Mouse (Mus musculus) thymus, postnatal 4 days (tissue): ENCODE measurements at regions not wholly inside any gene's neighbourhood (a gene's known extent, or its start where the extent isn't known, plus 50 kb on each side); places are given as distances from the start of the nearest gene placed in this dataset.

Experiments
- DNase-seq: peaks from one replicate; pipeline ENCODE4 v3.0.0; 2021

DNA sequence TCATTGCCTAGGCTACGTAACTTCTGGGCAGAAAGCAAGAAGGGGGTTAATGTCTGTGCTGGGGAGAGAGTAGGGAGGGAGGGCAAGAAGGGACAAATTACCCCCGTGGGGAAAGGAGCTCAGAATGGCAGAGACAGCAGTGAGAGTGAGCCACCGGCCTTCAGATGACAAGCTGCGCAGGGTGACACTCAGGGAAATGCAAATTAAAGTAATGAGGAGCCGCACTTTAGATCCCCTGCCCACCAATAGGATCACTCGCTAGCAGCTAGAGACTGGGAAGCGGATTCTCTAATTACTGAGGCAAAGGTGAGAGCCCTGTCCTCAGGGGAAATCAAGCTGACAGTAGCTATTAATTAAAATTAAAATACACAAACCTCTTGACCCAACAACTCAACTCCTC, 202.5 kb downstream of the Arhgef10l start:
- DNase-seq, result no peak

DNA sequence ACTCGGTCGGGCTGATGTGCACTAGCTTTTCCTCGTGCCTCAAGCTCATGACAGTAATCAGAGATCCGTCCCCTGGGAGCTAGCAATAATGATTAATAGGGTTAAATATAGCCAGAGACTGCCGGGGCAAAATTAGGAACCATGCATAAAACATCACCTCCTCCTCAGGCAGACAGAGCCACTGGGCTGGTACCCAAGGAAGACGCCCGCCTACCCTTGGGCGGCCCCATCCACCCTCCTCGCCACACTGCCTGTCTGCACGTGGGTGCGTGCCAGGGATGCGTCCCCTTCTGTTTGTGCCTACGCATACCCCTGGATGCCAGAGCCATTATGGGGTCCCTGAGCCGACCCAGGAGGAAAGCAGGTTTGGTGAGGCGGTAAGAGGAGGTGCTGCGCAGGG, 204.5 kb downstream of the Arhgef10l start:
- no peak for DNase-seq

DNA sequence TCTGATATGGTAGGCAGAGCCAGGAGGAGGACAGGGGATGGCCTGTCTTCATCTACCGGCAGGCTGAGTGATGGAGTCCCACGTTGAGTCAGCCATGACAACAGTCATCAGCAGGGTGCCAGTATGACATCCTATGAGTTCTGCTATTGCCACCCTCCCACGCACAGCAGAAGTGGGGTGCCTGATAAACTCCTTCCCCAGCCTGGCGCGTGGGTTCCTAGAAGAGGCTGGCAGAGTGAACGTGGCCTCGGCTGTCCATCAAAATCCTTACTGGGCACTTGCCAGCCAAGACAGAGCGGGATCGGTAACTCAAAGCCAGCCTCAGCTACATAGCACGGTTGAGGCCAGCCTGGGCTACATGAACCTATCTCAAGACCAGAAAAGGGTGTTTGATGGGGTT, 202.5 kb upstream of the Igsf21 start:
- no peak for DNase-seq

DNA sequence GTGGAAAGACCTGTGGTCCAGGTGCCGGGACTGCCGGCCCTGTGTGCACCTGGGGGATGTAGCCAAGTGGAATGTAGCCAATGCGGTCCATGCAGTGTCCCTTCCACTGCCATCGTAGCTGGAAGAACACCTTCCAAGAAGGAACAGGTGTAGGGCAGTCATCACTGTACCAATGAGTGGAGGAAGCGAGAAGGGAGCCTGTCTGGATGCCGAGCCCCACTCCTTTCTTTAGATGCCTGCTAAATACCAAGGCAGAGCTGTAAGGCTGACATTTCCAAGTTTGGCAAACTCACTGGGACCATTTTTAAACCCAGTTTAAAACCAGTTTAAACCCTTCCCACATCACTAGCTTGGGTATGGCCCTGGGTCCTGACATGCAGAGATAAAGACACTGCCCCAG, 199.9 kb upstream of the Igsf21 start:
- no peak for DNase-seq

DNA sequence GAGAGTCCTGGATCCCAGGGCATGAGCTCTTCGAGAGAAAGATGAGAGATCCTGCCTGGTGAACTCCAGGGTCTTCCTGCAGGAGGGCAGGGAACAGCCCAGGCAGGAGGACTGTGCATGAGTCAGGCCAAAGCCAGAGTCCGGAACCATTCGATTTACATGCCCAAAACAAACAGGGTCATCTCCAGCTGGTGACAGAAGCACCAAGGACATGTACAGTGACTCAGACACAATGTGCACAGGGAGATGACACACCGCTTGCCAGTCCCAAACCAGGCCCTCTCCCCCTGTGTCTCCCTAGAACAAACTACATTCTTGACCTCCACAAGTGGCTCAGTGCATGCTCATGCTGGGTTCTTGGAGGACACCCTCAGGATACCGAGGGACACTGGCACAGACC, 199.3 kb upstream of the Igsf21 start:
- no peak for DNase-seq

DNA sequence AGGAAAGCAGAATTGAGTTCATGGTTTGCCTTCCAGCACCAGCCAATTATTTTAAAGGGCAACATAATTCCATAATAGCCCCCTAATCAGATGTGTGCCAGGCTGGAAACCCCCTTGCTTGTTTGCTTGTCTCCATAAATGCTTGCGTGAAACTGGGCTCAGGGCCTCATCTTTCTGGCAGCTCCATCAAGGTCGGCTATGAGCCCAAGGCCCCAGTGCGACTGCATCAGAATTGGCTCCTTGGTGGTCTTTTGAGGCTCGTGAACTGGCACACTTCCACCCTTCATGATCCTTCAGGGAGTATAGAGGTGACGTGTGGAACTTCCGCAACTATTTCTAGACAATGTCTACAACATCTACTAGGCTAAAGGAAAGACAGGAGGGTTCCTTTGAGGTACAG, 196.6 kb upstream of the Igsf21 start:
- no peak for DNase-seq

DNA sequence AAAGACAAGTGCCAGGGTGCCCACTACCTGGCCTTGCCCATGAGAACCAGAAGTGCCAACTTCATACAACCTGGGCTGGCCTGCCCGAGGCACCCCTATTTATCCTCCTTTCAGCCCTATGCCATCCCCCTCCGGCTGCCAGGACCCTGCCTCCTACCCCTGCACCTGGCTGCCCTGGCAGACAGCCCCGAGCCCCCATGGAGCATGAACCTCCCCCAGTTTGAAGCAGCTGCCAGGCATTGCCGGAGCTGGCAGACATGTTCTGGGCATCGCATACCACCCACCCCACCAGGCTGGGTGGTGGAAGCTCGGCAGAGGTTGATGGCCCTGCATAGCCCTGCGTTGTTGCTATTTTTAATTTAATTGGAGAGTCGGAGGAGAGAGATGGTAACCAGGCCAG, 195.2 kb upstream of the Igsf21 start:
- no peak for DNase-seq

DNA sequence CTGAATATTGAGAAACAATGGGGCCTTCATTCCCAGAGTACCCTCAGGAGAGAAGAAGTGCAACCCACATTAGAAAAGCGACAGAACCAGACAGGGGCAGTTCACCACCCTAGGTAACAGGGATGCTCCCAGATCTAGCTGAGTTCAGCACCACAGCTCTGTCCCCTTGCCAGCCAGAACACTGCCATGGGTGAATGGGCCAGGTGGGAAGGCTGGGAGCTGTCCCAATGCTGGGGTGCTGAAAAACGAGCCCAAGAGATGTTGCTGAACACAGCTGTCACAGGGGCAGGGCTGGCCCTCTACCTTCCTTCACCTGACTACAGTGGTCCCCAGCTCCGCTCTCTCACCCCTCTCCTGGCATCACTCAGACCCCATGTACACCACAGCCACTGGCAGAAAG, 193.3 kb upstream of the Igsf21 start:
- DNase-seq, result peak; percentile 58

DNA sequence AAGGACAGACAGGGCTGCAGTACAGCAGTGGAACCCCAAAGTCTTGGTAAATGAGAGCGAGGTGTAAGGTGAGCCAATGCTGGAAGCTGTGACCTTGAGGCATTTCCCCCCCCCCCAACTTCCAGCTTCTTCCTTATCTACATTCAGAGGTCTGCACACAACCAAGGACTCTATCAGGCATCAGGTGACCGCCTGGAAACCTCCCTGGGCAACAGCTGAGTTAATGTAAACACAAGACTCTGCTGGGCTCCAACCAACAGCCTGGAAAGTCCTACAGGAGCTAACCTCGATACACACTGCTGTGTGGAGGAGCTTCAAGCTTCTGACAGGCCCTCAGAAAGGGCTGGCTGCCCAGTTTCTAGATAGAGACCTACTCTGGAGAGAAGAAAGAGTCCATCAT, 189.4 kb upstream of the Igsf21 start:
- no peak for DNase-seq

DNA sequence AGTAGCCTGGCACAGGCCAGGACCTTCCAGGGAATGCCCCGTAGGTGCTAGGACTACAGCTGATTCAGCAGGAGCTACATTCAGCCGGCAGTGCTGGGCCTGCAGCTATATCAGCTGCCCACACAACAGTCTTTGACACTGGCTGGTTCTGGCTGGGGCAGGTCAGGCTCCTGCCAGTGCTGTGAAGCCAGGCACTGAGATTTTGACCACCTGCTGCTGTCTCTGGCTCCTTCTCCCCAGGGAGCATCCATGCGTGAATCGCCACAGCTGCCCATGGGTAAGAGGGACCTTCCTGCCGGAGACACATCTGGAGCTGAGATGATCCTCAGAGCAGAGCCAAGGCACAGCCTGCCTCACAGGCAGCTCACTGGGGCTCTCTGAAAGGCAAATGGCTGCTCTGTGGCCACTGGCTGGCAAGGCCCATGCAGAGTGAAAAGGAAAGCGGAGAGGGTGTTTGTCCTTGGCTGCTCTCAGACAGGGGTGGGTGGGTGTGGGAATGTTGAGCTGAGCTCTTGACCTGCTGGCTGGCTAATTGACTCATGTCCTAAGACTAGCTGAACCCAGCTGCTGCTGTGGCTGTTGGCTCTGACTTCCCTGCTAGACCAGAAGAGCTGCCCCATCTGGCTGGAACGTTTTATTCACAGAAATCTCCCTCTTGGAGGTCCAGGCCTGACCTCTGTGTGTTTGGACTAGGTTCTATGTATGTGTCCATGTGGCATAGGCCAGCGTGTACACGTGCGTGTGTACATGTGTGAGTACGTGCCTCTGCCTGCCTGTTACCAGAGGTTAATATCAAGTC, 187.4 kb upstream of the Igsf21 start:
- no peak for DNase-seq

DNA sequence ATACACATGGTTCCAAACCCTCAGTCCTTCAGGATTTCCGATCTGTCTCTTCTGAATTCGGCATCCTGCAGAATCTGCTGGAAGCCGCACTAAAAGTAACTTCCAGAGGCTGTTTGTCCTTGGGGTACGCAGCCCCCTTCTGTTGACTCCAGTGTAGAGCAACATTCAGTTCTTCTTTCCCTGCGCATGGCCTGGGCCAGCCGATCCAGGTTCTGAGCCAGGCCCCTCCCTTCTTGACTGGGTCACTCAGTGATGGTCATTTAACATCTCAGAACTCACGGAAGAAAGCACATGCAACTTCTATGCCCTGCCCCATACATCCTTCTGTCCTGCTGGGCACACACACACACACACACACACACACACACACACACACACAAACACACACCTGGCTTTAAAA, 185.5 kb upstream of the Igsf21 start:
- DNase-seq, result no peak

DNA sequence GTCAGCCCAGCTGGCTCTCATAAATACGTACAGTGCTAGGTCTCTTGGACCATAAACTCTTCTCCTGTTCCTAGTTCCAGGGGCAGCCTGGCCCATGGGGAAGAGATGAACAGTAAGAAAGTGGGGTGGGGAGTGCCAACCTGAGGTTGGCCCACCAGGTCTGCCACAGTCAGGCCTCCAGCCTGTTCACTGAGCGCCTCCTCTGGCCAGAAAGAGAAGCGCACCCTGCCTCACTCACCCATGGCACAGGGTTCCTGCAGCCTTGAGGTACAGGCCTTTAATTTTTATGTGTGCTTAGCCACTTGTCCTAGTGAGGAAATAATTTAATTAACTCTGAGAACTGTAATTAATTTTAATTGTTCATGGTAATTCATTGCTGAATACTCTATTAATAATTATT, 180.5 kb upstream of the Igsf21 start:
- DNase-seq, result no peak

DNA sequence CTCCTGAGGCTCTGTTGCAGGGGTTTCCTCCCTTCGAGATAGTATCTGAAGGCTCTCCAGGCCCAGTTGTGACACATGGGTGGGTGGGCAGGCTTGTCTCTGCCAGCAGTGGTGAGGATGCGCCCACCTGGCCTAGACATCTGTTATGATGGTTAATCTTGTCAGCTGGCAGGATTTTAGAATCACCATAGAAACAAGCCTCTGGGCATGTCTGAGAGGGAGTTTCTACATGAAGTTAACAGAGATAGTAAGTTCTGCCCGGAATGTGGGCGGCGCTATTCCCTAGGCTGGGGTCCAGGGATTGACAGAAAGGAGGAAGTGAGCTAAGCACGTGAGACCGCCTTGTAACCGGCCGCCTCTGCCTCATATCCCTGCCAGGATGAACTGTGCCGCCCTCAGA, 177.2 kb upstream of the Igsf21 start:
- DNase-seq, result no peak

DNA sequence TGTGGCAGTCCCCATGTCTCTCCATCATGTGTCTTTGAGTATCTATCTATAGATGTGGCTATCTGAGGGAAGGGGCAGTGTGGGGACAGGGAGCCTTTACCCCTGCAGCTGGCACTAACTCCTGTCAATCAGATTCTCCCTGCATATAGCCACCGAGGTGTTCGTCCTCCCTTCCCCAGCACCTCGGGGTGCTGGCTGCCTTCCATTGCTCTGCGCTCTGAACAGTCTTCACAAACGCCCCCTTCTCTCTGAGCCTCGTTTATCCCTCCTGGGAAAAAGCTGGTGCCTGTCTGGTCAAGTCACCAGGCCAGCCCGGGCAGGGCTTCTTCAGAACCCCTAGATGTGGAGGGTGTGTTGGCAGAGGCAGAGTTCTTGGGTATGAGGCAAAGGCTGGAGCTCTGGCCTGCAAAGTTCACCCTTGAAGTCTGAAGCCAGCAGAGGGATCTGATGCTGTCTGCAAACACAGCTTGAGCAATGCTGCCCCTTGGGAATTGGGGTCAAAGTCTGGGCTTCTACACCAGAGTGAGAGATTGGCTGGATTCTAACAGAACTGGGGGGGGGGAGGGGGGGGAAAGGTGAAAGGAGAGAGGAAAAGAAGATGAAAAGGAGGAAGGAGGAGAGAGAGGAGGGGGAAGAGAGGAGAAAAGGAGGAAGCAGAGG, 175.5 kb upstream of the Igsf21 start:
- DNase-seq, result no peak

DNA sequence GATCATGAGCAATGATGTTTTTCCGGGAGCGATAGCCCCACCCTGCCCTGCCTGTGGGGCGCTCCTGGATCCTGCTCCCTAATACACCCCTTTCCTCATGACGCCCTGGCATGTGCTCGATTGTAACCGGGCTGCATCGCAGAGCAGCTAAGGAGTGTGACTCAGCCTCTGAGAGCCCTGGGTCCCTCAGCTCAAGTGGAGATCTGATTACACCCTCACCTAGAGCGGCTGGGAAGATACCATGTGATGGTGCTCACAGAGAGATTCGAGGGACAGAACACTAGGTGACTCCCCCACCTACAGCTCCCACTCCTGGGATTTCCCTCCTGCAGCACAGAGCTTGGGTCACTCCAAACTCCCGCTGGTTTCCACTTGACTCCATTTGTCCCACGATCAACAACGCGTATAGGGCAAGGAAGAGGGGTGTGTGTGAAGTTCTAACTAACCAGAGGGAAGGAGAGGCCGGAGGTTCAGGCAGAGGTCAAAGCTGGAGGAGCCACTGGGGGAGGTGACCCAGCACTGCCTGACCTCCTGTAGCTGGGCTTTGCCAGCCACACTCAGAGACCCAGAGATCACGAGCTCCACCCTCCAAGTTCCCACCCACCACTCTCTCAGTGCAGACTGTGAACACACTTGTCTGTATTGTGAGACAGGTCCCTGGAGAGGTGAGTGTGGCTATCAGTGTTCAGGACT, 173.3 kb upstream of the Igsf21 start:
- DNase-seq, result no peak

DNA sequence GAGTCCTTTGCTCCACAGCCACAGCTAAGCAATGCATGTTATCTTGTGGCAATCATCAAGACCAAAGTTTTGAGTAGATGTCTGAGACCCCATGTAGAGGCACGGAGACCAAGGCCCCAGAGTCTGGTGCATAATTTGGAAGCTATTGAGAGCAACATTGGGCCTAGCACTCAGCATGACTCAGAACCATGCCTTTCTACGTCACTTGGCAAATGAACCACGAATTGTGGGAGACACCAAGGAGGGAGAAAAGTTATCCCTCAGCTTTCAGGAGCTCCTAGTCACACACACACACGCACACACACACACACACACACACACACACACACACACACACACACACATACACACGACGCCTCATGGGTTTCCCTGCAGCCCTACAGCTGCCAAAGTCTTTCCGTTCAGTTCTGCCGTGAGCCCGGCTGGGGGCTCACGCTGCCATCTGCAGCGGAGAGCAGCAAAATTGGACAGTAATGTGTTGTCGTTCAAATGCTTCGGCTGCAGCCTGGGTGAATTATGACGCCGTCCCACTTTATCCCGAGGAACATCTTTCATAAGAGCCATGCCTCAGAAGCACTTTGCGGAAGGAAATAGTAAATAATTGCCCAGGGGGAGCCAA, 165.8 kb upstream of the Igsf21 start:
- no peak for DNase-seq

DNA sequence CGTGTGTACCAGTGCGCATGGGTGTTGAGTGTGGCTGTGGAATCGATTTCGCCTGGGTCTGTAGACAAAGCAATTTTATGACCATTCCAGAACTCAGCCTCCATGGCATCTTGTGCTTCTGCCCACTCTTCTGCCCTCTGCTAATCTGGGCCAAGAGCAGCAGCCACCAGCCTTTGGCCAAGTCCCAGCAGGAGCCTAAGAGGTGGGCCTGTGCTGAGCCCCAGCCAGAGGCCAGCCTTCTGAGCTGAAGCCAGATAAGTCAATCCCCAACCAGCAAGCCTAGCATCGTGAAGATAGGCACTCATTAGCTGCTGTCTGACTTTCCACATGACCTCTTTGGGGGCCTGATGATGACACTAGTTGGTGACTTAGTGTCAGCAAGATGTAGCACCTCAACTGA, 161.9 kb upstream of the Igsf21 start:
- DNase-seq, result no peak

DNA sequence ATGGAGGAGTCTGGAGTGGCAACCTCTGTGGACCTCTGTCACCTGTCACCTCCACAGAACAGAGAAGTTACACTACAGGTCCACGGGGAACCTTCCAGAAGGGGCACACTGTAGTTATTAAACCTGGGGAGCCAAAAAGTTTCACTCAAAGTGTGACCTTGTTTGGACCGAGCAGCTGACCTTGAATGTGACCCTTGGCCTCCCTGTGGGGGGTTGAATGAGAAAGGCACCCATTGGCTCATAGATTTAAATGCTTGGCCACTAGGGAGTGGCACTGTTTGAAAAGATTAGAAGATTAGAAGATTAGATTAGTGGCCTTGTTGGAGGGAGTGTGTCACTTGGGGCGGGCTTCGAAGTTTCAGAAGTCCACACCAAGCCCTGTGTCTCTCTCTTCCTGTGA, 160.3 kb upstream of the Igsf21 start:
- no peak for DNase-seq

DNA sequence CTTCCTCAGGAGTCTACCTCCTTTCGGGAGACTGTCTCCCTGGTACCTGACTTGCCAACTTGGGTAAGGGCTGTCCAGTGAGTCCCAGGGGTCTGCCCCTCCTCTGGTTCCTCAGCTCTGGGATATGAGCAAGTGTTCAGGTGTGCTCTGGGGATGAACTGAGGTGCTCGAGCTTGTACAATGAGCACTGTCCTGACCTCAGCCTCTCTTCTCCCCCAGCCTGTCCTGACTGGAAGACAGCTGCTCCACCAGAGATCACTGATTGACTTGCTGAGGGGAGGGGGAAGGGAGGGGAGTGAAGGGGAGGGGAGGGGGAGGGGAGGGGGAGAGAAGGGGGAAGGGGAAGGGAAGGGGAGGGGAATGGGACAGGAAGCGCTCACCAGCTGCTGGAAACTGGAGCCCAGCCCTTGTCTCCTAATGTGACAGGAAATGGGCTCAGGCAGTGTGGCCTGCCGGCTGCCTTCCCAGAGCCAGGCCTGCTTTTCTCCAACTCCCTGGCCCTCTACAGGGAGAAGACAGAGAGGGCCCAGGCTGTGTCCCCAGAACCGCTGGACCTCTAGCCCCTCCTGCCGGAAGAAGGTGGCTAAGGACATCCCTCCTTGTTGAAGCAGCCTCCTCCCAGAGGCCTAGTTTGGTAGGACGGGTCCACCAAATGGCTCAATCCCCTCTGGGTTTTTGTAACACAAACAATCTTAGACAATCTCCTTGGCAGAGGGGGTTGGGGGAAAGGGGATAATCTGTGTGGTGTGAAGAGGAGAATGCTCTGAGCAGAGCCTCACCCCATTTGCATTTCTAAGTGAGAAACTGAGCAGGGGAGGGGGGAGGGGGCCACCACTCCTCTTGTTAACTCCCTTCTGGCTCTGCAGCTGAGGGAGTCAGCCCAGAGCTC, 159.7 kb upstream of the Igsf21 start:
- DNase-seq, result no peak

DNA sequence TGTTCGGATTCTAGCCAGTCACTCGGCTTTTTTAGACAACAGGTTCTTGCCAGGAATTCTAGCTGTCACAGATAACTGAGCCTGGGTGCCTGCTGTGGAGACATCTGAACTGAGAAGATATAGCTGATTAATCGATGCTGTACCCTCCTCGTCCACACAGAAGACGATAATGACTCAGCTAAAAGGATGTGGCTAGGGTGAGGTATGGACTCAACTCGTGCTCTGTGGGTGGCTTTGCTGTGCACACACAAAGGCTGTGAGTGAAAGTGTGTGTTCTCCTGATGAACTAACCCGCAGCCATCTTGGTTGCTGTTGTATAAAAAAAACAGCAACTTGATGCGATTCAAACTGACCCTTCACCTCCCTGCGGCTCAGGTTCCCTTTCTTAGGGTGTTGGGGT, 158.8 kb upstream of the Igsf21 start:
- DNase-seq, result no peak

DNA sequence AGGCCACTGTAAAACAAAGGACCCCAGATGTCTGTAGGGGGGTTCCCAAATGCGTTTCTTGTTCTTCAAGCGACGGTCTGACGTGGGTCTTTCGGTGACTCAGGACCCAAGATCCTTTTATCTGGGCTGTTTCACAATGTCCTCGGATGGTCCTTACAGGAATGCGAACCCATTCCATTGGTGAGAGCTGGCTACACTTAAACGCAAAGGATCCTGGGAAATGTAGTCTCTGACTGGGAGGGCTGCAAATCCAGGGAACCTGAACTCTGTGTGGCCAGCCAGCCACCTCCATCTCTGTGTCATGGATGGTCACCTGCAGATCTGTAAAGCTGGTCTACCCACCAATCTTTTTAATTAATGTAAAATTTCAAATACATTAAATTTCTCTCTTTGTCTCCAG, 156.5 kb upstream of the Igsf21 start:
- no peak for DNase-seq

DNA sequence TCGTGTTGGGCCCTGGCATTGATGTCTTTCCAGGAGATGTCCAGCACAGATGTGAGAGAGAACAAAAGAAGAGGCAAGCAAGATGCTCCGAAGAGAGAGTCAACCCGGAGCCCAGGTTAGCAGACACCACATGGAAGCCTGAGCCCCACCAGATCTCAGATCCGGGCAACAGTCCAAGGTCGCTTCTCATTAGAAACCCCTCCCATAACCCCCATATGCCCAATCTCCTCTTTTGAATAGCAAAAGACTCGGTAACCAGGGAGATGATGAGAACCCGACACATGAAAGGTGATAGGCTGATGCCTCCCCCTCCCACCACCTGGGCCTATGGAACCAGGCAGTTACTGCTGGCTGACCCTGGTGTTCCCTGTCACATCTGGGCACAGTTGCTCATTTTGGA, 155.7 kb upstream of the Igsf21 start:
- DNase-seq, result no peak

DNA sequence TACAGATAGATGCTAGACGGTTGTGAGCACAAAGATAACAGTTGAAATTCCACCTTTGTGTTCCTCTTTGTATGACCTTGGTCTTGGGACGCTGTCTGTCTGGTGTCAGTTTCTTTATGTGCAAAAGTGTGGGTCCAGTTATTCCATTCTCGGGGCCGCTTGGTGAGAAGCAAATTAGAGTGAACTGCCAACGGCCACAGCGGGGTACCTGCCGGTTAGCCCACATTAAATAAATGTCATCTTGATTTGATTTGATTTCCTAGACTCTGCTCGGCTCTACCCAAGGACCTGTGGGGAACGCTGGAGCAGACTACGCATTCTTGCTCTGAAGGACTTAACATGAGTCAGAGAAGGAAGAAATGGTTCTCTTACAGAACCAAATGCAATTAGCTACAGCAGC, 155.0 kb upstream of the Igsf21 start:
- no peak for DNase-seq
